24 mouse cellular contexts compared by ENCODE assay signal in the genomic region with DNA sequence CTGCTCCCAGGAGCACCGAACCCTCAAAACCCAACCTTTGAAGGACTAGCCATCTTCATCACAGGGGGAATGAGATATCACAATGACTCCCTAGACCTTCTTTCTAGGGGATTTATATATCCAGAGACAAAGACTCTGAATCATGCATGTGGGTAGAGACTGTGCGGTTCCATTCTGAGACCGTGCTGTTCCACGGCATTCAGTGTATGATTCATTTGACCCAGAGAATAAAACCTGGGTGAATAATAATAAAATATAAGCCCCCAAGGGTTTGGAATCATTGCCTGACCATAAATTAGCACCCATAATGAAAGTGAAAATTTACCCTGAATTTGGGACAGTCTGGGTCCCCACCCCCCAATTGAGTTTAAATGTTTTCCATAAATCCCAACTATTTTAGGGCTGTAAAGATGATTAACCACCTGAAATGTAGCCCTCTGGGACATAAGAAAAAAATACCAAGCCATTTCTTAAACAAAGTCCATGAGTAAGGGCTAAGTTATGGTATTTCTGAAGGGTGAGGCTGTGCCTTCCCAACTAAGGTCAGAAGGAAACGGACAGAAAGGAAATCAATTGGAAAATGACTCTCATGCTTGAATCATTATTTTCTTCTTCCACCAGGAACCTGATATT. TPM values are rescaled to one million over a fixed set of nuclear protein-coding genes. Genes with fewer than 3 reads are reported as not detected.
"Had no signal": no experiment of that assay in that cellular context is flagged by ENCODE, and none has a peak within 500 bp of the region (broad histone marks: within the 10 kb centered on the region; RNA-seq: fewer than 3 reads in every experiment).

No protein-coding gene starts in this region.

- H3K27me3 ChIP-seq: kidney, embryonic 15.5 days; liver, embryonic 12.5 days; lung, embryonic 15.5 days; stomach, embryonic 15.5 days had no signal

- H3K36me3 ChIP-seq: kidney, embryonic 15.5 days; limb, embryonic 10.5 days; limb, embryonic 13.5 days; liver, embryonic 12.5 days; liver, embryonic 15.5 days; lung, embryonic 15.5 days; neural tube, embryonic 13.5 days; stomach, embryonic 15.5 days had no signal

- H3K9me3 ChIP-seq: kidney, embryonic 15.5 days; limb, embryonic 10.5 days; limb, embryonic 13.5 days; liver, embryonic 12.5 days; liver, embryonic 15.5 days; lung, embryonic 15.5 days; neural tube, embryonic 13.5 days; stomach, embryonic 15.5 days had no signal

- H3K27ac ChIP-seq: kidney, embryonic 15.5 days; limb, embryonic 10.5 days; limb, embryonic 13.5 days; liver, embryonic 12.5 days; liver, embryonic 15.5 days; lung, embryonic 15.5 days; neural tube, embryonic 13.5 days; stomach, embryonic 15.5 days had no signal

- H3K4me1 ChIP-seq: liver, embryonic 15.5 days had no signal

- H3K4me3 ChIP-seq: kidney, embryonic 15.5 days; limb, embryonic 10.5 days; limb, embryonic 13.5 days; liver, embryonic 12.5 days; liver, embryonic 15.5 days; lung, embryonic 15.5 days; neural tube, embryonic 13.5 days; stomach, embryonic 15.5 days had no signal

- DNase-seq: kidney, adult 8-10 months; kidney, postnatal 14 days; kidney, postnatal 4 days; liver; lung, adult 18-20 months; lung, postnatal 10 days; lung, postnatal 36 days; midbrain, embryonic 14.5 days; retina, postnatal 1 day; right cerebral cortex, postnatal 25 days; spleen, adult 18-20 months; thymus, postnatal 25 days had no signal

- ATAC-seq: liver, embryonic 12.5 days had no signal

- H3K9ac ChIP-seq: kidney, embryonic 15.5 days; limb, embryonic 13.5 days; liver, embryonic 12.5 days; liver, embryonic 15.5 days; lung, embryonic 15.5 days; neural tube, embryonic 13.5 days; stomach, embryonic 15.5 days had no signal

- H3K4me2 ChIP-seq: kidney, embryonic 15.5 days; limb, embryonic 13.5 days; liver, embryonic 12.5 days; liver, embryonic 15.5 days; lung, embryonic 15.5 days; midbrain, embryonic 11.5 days; neural tube, embryonic 13.5 days; stomach, embryonic 15.5 days had no signal

RNA-seq across cellular contexts. Expression of a gene that starts 43.4 kb away (rescaled TPM):
- total RNA-seq: megakaryocyte progenitor cell, adult 5-6 weeks; megakaryocyte-erythroid progenitor cell, adult 5-6 weeks; neutrophil, adult 5-6 weeks had no signal
